Mouse (Mus musculus) erythroblast, adult 5-6 weeks (primary cell): ENCODE measurements around the gene Tbp. TPM values are rescaled to one million over a fixed set of nuclear protein-coding genes. Genes with fewer than 3 reads are reported as not detected.
"Not testable (repeated sequence)": the region's sequence is repeated elsewhere in the genome, so short reads cannot be mapped to it uniquely, and the experiment has no call there.

Source experiments
- ATAC-seq: replicated peaks from 2 replicates; pipeline ENCODE4 v1.8.0; 2016; ENCODE audit warnings: moderate number of reproducible peaks, mild to moderate bottlenecking, moderate TSS enrichment, inconsistent platforms; ENCODE audit not compliant: poor library complexity, low FRiP score, severe bottlenecking
- total RNA-seq, 2 experiments: library from RNA; stranded (forward) in 1 of 2; stranded (reverse) in 1 of 2; fragments of 150-400 nt in 1 of 2; fragments of 200-764, 138-1000 nt in 1 of 2; gene quantifications; 2 replicates each; pipeline versions ENCODE4 v1.2.3 to v1.2.4; 2015 to 2017; ENCODE audit warnings: low replicate concordance in 2 of 2

Tbp gene
- total RNA-seq, 2 experiments from 2014 or later, result 33.3 to 61.7 TPM

DNA sequence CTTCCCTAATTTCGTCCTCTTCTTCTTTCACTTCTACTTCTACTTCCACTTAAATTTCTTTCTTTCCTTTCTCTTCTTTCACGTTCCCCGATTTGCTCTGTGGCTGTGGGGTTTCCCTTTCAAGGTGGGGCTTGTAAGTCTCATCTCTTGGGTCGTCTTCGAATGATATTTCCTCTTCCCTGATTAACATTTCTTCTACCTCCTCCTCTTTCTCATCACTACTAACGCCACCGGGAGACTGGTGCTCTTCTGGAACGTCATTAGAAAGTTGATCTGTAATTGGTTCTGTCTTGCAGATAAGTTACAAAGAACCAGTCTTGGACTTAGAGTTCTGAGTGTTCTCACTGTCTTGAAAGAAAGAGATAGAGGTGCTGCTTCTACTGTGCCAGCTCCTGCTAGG, 36.3 kb downstream of the Tbp start:
- ATAC-seq, result no peak

GRCm38 (mm10) chr17:15536457-15536904, 36.8 kb downstream of the Tbp start:
- ATAC-seq, result no peak

GRCm38 (mm10) chr17:15540309-15540708, 40.6 kb downstream of the Tbp start:
- ATAC-seq, result no peak

DNA sequence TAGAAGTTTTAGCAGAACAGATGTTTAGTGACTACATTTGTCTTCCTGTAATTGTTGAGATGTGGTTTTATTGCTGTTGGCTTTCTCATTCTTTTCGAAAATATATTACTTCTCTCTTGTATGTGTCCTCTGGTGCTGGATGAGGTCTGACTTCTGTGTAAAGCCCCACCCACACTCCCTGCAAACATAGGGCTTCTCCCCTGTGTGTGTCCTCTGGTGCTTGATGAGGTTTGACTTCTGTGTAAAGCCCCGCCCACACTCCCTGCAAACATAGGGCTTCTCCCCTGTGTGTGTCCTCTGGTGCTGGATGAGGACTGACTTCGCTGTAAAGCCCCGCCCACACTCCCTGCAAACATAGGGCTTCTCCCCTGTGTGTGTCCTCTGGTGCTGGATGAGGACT, 44.2 kb downstream of the Tbp start:
- not testable (repeated sequence) for ATAC-seq

- no peak for ATAC-seq
Observed at GRCm38 (mm10) chr17:15546440-15546839, 46.8 kb downstream of the Tbp start.

- no peak for ATAC-seq
Observed at GRCm38 (mm10) chr17:15549713-15550112, 50.0 kb downstream of the Tbp start.

GRCm38 (mm10) chr17:15559946-15560345, 60.3 kb downstream of the Tbp start:
- ATAC-seq, result no peak

DNA sequence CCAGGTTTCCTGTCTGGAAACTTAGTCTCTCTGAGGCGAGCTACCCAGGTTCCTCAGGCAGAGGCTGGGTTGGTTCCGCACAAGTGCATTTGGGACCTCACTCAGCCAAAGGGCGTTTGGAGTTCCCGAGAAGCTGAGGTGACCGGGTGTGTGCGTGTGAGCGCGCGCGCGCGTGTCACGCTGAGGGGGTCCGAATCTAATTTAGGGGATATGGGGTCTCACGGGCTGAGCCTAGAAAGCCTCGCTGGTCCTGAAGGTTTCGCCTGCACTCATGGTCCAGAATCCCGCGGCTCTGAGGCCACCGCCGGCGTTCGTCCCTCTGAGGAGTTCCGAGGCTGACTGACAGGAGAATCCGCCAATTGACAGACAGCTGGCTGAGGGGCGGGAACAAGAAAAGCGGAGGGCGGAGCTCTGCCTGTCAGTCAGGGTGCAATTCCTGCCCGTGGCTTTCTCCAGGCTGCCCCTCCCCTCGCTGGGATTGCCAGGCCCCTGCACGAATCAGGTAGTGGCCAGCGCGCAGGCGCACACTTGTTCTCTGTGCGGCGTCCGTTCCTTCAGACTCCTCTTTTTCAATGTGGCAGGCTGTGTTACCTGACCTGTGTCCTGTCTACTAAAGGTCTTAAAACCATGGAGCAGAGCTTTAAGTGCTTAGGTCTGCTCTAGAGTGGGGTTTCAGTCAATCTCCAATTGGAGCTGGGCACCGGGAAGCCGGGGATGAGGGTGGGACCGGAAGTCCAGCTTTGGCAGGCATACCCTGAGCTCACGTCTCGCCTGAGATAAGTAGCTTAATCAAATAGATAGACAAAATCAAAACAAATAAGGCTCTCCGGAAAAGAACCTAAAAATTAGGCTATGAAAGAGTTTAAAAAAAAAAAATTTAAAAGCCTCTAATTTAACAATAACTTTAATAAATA, 64.6 kb downstream of the Tbp start, which contains the start of gene Prdm9:
Gene Prdm9 (minus strand): TSS at position 341 of the 914 bp plus-strand sequence.
- peak; percentile 100 for ATAC-seq

DNA sequence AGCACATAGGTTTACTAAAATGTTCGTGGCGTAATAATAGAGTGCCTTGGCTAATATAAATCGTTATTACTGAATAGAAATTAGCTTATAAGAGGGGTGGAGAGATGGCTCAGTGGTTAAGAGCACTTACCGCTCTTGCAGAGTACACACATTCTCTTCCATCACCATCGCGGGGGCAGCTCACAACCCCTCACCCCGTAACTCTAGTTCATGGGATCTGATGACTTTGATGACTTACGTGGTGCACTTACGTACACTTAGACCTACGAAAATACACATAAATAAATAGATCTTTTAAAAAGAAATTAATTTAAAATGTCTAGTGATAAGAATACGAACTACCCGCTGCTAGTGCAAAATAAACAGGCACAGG, 65.2 kb downstream of the Tbp start:
- no peak for ATAC-seq

- no peak for ATAC-seq
Observed at GRCm38 (mm10) chr17:15566908-15567307, 67.2 kb downstream of the Tbp start.

- no peak for ATAC-seq
Observed at GRCm38 (mm10) chr17:15575056-15575455, 75.4 kb downstream of the Tbp start.

DNA sequence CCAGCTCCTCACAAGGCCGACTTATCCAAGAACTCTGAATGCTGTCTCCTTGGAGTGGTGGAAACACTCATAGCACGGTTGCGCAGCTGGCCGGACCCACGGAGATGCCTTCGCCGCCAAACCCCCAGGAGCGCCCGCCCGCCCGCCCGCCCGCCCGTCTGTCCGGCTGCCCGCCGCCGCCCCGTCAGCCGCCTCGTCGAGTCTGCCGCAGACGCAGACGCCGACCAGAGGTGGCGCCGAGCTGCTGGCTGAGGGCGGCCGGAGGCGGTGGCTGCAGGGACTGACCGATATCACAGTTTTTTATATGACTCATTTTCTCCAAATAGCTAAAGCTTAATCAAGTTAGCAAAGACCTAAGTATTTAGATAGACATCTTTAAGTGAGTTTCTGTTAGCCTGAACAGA, 77.6 kb downstream of the Tbp start:
- ATAC-seq, result no peak

Other genes with a start within 250 kb of the Tbp start
- not detected in 2 replicates for gene Dll1, start 123.0 kb upstream of the Tbp start, total RNA-seq (2015; ENCODE audit: low replicate concordance)
- not detected in 2 replicates for gene Dll1, start 123.0 kb upstream of the Tbp start, total RNA-seq (2017; ENCODE audit: low replicate concordance)
- gene Fam120b, start 103.7 kb upstream of the Tbp start, total RNA-seq (2015; ENCODE audit: low replicate concordance), result 3.3 TPM in 2 replicates
- gene Fam120b, start 103.7 kb upstream of the Tbp start, total RNA-seq (2017; ENCODE audit: low replicate concordance), result 2.1 and 3.3 TPM in 2 replicates
- gene Psmb1, start 137 bp upstream of the Tbp start, total RNA-seq (2015; ENCODE audit: low replicate concordance), result 49.4 and 56.0 TPM in 2 replicates
- gene Psmb1, start 137 bp upstream of the Tbp start, total RNA-seq (2017; ENCODE audit: low replicate concordance), result 54.1 and 59.2 TPM in 2 replicates
- 5.8 and 9.2 TPM in 2 replicates for gene Pdcd2, start 27.4 kb downstream of the Tbp start, total RNA-seq (2015; ENCODE audit: low replicate concordance)
- 9.6 and 14.7 TPM in 2 replicates for gene Pdcd2, start 27.4 kb downstream of the Tbp start, total RNA-seq (2017; ENCODE audit: low replicate concordance)
- gene Prdm9, start 64.5 kb downstream of the Tbp start, total RNA-seq (2015; ENCODE audit: low replicate concordance), result 3.8 TPM in 1 of 2 replicates, not detected in the other
- 0.26 and 0.42 TPM in 2 replicates for gene Prdm9, start 64.5 kb downstream of the Tbp start, total RNA-seq (2017; ENCODE audit: low replicate concordance)
- gene Chd1, start 205.1 kb downstream of the Tbp start, total RNA-seq (2015; ENCODE audit: low replicate concordance), result 20.3 and 21.9 TPM in 2 replicates
- gene Chd1, start 205.1 kb downstream of the Tbp start, total RNA-seq (2017; ENCODE audit: low replicate concordance), result 32.1 and 32.9 TPM in 2 replicates